Mouse (Mus musculus): ENCODE measurements around the gene Pp2d1. TPM values are rescaled to one million over a fixed set of nuclear protein-coding genes. Genes with fewer than 3 reads are reported as not detected.

Pp2d1 gene
- total RNA-seq, 2 experiments from 2014 or later: not detected

DNA sequence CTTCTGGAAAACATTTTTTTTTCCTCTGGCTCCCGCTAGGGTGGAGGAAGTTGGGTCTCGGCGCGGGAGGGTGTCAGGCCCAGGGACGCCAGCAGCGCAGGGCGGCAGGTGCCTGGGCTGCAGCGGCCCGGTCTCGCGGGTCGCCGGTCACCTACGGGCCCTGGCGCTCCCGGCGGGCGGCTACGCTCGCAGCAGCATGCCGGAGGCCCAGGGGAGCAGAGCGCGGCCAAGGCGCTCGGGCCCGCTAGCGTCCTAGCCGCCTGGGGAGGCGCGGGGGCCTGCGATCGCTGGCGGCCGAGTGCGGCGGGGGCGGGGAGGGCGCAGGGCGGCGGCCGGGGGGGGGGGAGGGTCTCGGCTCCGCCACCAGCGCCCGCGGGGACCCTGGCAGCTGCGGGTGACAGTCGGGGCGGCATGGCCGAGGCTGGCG, 27.7 kb upstream of the Pp2d1 start:
- DNase-seq (ENCODE audit: extremely low spot score in 1 of 2, low spot score in 1 of 2): peak; percentile 44 to 45

DNA sequence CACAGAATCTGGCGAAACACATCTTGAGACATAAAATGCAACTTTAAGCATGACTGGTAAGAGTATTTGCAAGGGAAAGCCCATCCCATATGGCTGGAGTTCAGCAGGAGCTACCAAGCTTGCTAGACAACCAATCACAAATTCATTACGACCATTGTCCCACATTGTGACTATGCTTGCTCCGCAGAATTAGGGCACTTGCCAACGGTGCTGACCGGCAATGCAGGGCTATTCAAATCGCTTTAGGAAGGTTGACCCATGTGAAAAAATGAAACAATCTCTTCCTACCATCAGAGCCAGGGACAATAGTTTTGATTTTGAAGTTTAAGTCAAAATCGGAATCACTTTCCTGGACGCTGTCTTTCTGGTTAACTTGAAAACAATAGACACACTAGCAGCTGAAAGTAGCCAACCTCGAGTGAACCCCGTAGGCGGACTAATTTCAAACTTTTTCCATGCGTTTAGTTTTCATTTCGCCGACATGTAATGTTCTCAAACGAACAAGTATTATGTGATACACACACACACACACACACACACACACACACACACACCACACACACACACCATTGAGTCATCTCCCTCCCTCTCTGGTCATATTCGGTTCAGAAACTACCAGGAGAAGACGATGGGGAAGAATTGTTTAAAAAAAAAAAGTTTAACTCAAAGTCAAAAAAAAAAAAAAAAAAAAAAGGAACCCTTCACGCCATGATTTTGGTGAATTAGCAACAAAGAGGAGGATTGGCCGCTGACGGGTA, 27.1 kb upstream of the Pp2d1 start, which contains the start of gene Kat2b:
Gene Kat2b (plus strand): TSS at position 701 of the 758 bp plus-strand sequence.
- DNase-seq (ENCODE audit: extremely low spot score in 1 of 2, low spot score in 1 of 2): no peak

DNA sequence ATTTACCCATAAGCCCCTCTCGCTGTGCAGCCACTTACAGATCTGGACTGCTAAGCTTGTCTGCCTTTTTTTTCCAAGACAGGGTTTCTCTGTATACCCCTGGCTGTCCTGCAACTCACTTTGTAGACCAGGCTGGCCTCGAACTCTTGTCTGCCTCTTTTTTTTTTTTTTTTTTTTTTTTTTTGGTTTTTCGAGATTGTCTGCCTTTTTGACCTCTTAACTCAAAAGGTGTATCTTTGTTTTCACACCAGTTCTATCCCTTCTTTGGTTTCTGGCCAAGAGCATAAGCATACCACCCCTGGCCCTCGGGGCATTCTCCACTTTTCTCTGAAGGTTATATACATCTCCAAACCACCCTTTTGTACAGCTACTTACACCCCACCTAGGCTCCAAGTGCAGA, 25.6 kb upstream of the Pp2d1 start:
- no peak for DNase-seq (ENCODE audit: extremely low spot score in 1 of 2, low spot score in 1 of 2)

DNA sequence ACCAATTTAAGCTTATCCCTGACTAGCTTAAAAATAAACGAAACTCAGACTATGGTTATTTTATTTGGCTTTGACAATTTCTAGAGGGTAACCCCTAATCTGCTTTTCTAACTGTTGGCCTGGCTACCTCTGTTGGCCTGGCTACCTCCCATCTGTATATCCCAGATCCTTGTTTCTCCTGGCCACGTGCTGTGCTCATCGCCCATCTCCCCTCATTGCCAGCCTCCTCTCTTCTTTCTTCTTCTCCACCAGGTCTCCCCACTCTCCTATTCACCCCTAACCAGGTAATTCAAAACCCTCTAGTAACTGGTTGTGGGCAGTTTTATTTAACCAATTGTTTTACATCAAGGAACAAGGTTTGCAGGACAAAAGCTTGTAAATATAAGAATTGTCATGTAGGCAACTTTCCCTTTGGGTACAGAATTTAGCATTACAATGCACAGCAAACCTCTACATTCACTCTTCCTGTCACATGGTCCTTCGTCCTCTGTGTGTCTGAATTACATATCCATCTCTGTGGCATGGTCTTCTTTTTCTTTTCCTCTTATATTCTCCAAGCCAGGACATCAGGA, 22.3 kb upstream of the Pp2d1 start:
- no peak for DNase-seq (ENCODE audit: extremely low spot score in 1 of 2, low spot score in 1 of 2)

DNA sequence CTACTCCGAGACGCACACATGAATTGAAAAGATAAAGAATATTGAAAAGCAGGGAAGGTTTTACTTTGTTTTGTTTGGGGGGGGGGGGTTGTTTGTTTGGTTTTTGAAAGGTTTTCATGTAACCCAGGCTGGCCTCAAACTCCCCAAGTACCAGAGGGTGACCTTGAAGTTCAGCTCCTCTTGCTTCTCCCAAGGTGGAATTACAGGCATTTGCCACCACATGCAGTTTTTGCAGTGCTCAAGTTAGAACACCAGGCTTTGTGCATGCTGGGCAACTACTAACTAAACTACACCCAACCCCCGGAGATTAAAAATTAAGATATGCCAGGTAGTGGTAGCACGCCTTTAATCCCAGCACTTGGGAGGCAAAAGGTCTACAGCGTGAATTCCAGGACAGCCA, 20.4 kb upstream of the Pp2d1 start:
- DNase-seq (ENCODE audit: extremely low spot score in 1 of 2, low spot score in 1 of 2): no peak

DNA sequence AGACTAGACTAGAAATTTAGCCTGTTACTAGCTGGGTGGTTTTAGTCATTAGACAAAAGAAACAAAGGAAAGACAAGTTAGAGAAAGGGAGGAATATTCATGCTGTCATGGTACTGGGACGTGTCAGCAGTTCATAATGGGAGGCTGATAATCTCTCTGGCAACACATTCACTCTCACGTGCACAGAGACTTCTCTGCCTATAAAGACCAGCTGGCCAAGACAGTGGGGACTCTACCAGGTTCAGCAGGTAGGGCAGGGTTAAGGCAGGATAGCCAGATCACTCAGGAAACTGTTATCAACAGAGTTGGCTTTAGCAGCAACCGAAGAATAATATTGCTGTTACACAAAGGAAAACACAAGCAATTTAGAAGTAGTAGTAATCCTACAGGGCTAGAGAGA, 18.2 kb upstream of the Pp2d1 start:
- no peak for DNase-seq (ENCODE audit: extremely low spot score in 1 of 2, low spot score in 1 of 2)

DNA sequence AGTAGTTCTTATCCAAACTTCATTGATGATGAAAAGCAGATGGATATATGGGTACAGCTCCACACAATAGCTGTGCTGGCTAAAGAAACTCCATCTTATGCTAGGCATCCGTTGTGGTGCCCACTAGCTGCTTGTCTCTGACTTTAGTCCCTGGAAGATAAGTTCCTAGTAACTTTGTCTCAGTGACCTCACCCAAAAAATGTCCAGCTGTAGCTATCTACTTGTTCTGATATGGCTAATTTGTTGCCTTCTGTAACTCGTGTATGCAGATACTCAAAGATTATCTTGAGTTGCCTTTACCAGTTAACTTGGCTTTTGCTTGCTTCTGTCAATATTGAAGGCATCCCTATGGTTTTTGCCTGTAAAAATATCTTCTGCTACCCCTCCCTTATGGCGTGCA, 15.6 kb upstream of the Pp2d1 start:
- DNase-seq (ENCODE audit: extremely low spot score in 1 of 2, low spot score in 1 of 2): no peak

DNA sequence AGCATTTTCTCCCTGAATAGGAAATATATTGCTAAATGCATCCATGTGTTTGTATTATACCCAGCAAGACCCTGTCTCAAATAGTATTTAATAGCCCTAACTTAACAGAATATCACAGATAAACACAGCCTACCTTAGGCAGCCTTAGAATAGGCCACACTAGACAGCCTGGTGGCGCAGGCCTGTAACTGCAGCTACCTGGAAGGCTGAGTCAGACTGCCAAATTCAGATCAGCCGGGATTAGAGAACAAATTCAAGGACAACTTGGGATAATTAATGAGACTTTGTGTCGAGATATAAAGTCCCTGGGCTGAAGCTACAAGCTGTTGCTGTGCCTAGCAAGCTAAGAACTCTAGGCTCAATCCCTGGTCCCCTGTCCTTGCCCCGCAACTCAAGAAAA, 14.8 kb upstream of the Pp2d1 start:
- DNase-seq (ENCODE audit: extremely low spot score in 1 of 2, low spot score in 1 of 2): no peak

DNA sequence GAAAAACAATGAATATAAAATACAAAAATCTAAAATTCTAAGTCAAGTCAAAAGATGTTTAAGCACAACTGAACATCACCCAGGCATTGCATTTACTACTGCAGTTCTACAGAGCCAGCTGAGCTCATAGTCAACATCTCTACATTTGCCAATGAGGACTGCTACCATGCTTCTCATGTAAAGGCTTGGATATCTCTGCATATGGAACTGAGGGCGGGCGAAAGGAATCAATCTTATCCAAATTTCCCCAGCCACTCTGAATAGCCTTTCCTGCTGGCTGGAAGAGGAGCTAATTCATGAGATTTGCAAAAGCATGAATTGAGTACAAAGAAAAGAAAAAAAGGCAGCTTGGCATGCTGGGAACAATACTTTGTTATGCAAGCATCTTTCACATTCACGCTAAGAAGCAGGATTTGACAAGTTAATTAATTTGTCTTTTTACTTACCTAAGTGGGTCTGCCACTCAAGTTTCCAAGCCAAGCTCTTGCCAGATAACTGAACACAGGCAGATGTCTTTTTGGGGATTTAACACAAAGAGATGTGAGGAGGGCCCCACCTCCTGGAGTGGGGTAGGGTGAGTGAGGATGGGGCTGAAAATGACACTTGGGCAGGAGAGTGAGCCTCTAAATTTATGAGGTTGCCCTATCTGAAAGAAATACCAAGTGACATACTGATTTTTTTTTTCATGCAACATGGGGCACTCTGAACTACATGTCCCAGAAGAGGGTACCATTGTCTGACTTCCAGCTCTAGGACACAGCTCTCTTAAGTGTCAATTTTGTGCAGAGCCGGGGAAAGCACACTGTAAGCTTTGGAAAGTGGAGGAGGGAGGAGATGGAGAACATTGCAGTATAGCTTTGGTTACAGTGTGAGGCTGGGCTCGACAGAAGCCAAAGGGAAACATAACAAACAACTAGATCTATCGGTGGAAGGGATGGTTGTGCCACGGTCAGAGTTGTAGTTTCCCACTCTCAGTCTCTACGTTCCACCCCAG, 12.4 kb upstream of the Pp2d1 start:
- DNase-seq (ENCODE audit: extremely low spot score in 1 of 2, low spot score in 1 of 2): no peak

DNA sequence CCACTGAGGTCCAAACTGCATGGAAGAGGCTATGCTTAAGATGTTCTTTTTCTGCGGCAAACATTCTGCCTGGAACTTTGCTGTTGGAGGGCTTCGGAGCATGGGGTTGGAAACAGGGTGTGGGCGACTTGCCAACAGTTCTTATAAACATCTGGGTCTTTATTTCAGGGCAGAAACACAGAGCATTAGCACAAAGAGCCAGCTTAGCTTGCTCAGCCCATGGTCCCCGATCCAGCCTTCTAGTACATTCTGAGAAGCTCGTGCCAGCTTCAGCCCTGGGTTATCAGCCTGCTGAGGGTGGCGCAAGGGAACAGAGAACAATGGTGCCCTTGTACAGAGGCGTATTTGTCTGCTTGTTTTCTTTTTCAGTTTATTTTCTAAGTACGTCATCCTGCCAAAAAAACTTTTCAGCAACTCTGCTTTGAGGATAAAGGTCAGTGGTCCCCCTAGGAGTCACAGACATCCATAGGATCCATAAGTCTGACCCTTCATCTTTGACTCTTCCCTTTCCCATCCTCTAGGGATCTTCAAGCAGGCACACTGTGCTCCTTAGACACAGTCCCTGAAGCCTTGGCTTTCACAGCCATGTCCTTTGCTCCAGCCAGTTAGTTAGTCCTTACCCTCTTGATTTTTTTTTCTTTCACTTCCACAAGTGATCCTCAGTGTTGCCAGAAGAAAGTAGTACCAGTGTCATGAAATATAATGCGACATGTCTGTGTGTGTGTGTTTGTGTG, 4.5 kb upstream of the Pp2d1 start:
- DNase-seq (ENCODE audit: extremely low spot score in 1 of 2, low spot score in 1 of 2): peak in 1 of 2 experiments; percentile 28

DNA sequence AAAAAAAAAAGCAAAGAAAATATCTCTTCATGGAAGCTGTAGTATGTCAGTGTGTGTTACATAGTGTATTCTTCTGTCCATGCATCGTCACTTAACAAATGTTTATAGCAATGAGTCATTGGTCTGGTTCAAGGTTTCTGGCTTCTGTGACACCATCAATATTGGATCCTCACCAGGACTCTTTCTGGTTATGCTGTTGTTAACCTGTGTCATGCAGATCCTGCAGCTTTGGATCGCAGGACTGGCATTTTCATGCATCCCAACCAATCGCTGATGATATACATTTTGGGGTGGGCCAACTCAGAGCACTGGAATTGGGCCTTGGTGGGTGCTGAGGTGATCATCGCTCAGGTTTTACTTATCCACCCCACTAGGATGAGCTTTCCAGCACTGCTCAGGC, 3.3 kb upstream of the Pp2d1 start:
- DNase-seq (ENCODE audit: extremely low spot score in 1 of 2, low spot score in 1 of 2): no peak

DNA sequence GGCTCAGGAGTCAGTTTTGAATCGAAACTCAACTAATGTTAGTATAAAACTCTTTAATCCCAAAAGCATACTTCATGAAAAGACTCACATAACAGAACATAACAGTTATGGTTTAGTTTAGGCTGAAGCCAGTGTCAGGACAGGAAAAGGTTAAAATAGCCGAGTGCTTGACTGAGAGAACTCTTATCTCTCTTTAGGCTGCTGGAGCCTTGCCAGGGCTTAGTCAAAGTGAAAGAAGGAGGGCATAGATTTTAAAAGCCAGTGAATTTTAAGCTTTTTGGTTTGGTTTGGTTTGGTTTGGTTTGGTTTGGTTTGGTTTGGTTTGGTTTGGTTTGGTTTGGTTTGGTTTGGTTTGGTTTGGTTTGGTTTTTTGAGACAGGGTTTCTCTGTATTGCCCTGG, 6.8 kb downstream of the Pp2d1 start:
- DNase-seq (ENCODE audit: extremely low spot score in 1 of 2, low spot score in 1 of 2): no peak

DNA sequence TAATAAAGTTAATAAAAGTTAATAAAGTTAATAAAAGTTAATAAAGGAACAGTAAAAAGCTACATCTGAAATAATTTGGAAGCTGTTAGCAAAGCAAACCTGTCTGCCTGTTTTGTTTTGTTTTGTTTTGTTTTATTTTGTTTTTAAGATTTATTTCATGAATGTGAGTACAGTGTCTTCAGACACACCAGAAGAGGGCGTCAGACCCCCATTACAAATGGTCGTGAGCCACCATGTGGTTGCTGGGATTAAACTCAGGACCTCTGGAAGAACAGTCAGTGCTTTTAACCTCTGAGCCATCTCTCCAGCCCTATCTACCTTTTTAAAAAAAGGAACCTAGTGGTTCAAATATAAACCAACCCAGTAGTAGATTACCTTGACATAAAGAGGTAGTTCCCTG, 8.1 kb downstream of the Pp2d1 start:
- DNase-seq (ENCODE audit: extremely low spot score in 1 of 2, low spot score in 1 of 2): no peak

DNA sequence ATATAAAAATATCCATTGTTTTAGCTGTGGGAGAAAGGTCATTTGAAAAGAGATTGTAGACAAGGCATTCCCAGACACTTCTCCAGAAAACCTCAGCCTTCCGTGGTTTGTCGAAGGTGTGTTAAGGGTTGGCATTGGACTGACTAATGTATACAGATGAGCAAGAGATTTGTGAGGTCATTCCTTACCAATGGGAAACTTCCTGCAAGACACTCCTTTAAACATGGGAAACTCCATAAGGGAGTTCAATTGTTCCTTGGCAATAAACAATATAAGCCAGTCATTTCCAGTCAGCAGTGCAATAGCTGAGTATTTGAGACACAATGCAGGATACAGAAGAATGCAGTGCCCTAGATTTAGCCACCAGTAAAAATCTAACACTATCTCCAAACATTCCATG, 11.2 kb downstream of the Pp2d1 start:
- no peak for DNase-seq (ENCODE audit: extremely low spot score in 1 of 2, low spot score in 1 of 2)

DNA sequence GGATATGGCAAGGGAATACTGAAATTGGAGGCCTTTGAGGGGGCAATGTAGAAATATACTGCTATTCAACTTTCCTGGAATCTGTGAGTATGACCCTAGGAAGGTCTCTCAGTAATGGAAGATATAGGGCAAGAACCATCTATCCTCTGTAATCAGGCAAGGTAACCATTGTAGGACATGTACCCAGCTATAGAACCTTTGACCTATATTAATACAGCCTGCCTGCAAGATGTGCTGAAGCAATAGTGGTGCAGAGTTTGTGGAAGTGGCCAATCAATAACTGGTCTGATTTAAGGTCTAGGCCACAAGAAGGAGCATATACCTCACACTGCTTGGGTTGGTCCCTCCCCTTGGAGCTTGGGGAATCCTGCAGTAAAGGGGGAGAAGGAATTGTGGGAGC, 18.7 kb downstream of the Pp2d1 start:
- no peak for DNase-seq (ENCODE audit: extremely low spot score in 1 of 2, low spot score in 1 of 2)

DNA sequence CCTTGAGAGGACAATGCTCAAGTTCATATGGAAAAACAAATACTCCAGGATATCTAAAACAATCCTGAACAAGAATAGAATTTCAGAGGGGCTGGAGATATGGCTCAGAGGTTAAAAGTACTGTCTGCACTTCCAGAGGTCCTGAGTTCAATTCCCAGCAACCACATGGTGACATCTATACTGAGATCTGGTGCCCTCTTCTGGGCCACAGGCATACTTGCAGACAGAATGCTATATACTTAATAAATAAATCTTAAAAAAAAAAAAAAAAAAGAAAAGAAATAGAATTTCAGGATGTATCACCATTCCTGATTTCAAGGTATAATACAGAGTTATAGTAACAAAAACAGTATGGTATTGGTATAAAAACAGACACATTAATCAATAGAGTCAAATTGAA, 19.9 kb downstream of the Pp2d1 start:
- DNase-seq (ENCODE audit: extremely low spot score in 1 of 2, low spot score in 1 of 2): no peak

DNA sequence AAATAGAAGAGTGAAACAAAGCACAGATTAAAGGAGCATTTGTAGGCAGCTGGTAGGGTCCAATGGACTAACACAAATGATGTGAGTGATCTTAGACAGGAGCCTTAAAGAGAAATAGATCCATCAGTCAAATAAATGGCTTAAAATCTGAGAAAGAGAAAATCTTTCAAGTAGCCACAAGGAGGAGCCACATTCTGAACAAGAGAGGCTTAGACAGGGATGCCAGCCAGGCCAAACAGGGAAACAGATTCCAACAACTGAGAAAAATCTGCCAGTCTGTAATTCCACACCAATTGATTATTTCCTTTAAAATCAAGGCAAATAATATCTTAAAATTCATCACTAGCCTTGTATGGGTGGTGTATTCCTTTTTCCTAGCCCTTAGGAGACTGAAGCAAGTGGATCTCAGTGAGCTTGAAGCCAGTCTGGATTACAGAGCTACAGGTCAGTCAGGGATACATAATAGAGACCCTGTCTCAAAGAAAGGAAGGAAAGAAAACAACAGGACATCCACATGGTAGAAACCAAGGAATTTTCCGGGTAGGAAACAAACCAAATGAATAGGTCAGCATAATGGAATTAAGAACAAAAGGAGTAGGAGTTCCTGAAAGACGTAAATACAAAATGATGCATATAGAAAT, 26.8 kb downstream of the Pp2d1 start:
- DNase-seq (ENCODE audit: extremely low spot score in 1 of 2, low spot score in 1 of 2): peak in 1 of 2 experiments; percentile 12

DNA sequence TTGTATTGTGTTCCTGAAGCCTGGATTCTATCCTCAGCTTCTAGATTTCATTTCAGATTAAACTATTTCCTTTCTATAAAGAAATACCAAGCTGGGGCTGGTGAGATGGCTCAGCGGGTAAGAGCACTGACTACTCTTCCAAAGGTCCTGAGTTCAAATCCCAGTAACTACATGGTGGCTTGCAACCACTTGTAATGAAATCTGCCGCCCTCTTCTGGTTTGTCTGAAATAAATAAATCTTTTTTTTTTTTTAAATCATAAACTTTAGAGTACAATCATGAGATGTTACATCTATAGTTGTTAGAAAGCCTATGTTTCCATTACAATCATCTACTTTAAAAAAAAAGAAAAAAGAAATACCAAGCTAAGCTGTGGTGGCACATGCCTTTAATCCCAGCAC, 36.3 kb downstream of the Pp2d1 start:
- no peak for DNase-seq (ENCODE audit: extremely low spot score in 1 of 2, low spot score in 1 of 2)

DNA sequence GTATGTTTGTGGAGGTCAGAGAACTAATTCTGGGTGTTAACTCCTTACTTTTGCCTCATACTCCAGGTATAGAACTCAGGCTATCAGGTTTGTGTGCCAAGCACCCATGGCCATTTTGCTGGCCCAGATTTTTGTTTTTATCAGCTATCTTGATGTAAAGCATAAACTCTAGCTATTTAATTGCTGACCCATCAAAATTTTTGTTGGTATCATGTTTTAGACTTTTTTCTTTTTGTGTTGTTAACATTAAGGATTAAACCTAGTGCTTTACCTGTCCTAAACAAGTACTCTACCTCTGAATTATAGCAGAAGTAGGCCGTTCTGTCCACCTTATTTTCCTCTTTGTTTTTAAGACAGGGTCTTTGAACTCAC, 50.3 kb downstream of the Pp2d1 start:
- DNase-seq (ENCODE audit: extremely low spot score in 1 of 2, low spot score in 1 of 2): no peak

All from layer of hippocampus, postnatal 25 days (tissue).